Mouse (Mus musculus) lung, postnatal 4 days (tissue): ENCODE measurements around the gene Mast4.

Experiments used
- DNase-seq, 2 experiments: peaks; one replicate each; pipeline ENCODE4 v3.0.0; 2021

The Mast4 gene

GRCm38 (mm10) chr13:103043011-103043410 is 291.3 kb downstream of the Mast4 start:
- no peak for DNase-seq

GRCm38 (mm10) chr13:103037466-103037865 is 296.8 kb downstream of the Mast4 start:
- DNase-seq: no peak

GRCm38 (mm10) chr13:103029377-103029776 is 304.9 kb downstream of the Mast4 start:
- no peak for DNase-seq

GRCm38 (mm10) chr13:103027456-103028078 is 306.7 kb downstream of the Mast4 start:
- DNase-seq: no peak

- DNase-seq: no peak
Observed at GRCm38 (mm10) chr13:103025461-103025860, 308.8 kb downstream of the Mast4 start.

- no peak for DNase-seq
Observed at GRCm38 (mm10) chr13:103018481-103018880, 315.8 kb downstream of the Mast4 start.

GRCm38 (mm10) chr13:103017661-103018060 is 316.6 kb downstream of the Mast4 start:
- DNase-seq: no peak

- no peak for DNase-seq
Observed at GRCm38 (mm10) chr13:103015131-103015750, 319.1 kb downstream of the Mast4 start.

- DNase-seq: peak; percentile 12 to 43
Observed at GRCm38 (mm10) chr13:103014631-103015030, 319.7 kb downstream of the Mast4 start.

- no peak for DNase-seq
Observed at GRCm38 (mm10) chr13:103014222-103014621, 320.1 kb downstream of the Mast4 start.

- DNase-seq: no peak
Observed at GRCm38 (mm10) chr13:103005227-103005626, 329.1 kb downstream of the Mast4 start.

GRCm38 (mm10) chr13:103001831-103002230 is 332.5 kb downstream of the Mast4 start:
- no peak for DNase-seq

GRCm38 (mm10) chr13:103000891-103001290 is 333.4 kb downstream of the Mast4 start:
- DNase-seq: no peak

- peak; percentile 8 to 34 for DNase-seq
Observed at GRCm38 (mm10) chr13:102994098-102994497, 340.2 kb downstream of the Mast4 start.

GRCm38 (mm10) chr13:102992680-102993423 is 341.4 kb downstream of the Mast4 start:
- no peak for DNase-seq

- no peak for DNase-seq
Observed at GRCm38 (mm10) chr13:102991928-102992327, 342.4 kb downstream of the Mast4 start.

GRCm38 (mm10) chr13:102991196-102991595 is 343.1 kb downstream of the Mast4 start:
- no peak for DNase-seq

GRCm38 (mm10) chr13:102990085-102990484 is 344.2 kb downstream of the Mast4 start:
- no peak for DNase-seq

- DNase-seq: no peak
Observed at GRCm38 (mm10) chr13:102989616-102990015, 344.7 kb downstream of the Mast4 start.

GRCm38 (mm10) chr13:102988976-102989375 is 345.3 kb downstream of the Mast4 start:
- no peak for DNase-seq

- DNase-seq: no peak
Observed at GRCm38 (mm10) chr13:102988251-102988895, 345.9 kb downstream of the Mast4 start.

GRCm38 (mm10) chr13:102984550-102984949 is 349.7 kb downstream of the Mast4 start:
- DNase-seq: no peak

GRCm38 (mm10) chr13:102973853-102974252 is 360.4 kb downstream of the Mast4 start:
- DNase-seq: no peak
